Mouse (Mus musculus): ENCODE data around the gene Rad23a.
A peak's percentile ranks its signal among the peaks of the same experiment; 100 is the strongest.

Gene Rad23a

GRCm38 (mm10) chr8:84840248-84840999 lies at the start of gene Rad23a:
TSS of gene Rad23a (minus strand) at chr8:84840665.
- DNase-seq = peak; percentile 93

GRCm38 (mm10) chr8:84889141-84889540 lies 48.7 kb upstream of the Rad23a start:
- DNase-seq = no peak

- no peak for DNase-seq
These were observed 47.8 kb upstream of the Rad23a start for GRCm38 (mm10) chr8:84888280-84888679.

GRCm38 (mm10) chr8:84884728-84885127 lies 44.3 kb upstream of the Rad23a start:
- DNase-seq = no peak

- DNase-seq = no peak
These were observed 38.5 kb upstream of the Rad23a start for GRCm38 (mm10) chr8:84878915-84879314.

- DNase-seq = no peak
These were observed 37.0 kb upstream of the Rad23a start for GRCm38 (mm10) chr8:84877297-84878035.

GRCm38 (mm10) chr8:84874339-84874738 lies 33.9 kb upstream of the Rad23a start:
- no peak for DNase-seq

GRCm38 (mm10) chr8:84873016-84873415 lies 32.6 kb upstream of the Rad23a start:
- DNase-seq = no peak

GRCm38 (mm10) chr8:84872309-84872965 lies 32.0 kb upstream of the Rad23a start:
- peak; percentile 34 for DNase-seq

- DNase-seq = peak; percentile 80
These were observed 31.2 kb upstream of the Rad23a start, which contains the start of gene Syce2 for GRCm38 (mm10) chr8:84871376-84872308. TSS of gene Syce2 (plus strand) at chr8:84872111.

- peak; percentile 96 for DNase-seq
These were observed 16.5 kb upstream of the Rad23a start, which contains the start of gene Farsa for GRCm38 (mm10) chr8:84856864-84857441. TSS of gene Farsa (plus strand) at chr8:84856989.

GRCm38 (mm10) chr8:84856434-84856833 lies 16.0 kb upstream of the Rad23a start:
- DNase-seq = no peak

- no peak for DNase-seq
These were observed 7.4 kb upstream of the Rad23a start for GRCm38 (mm10) chr8:84847684-84848435.

- DNase-seq = peak; percentile 100
These were observed 6.5 kb upstream of the Rad23a start, which contains the start of gene Calr for GRCm38 (mm10) chr8:84846722-84847572. TSS of gene Calr (minus strand) at chr8:84846934.

GRCm38 (mm10) chr8:84846094-84846721 lies 5.7 kb upstream of the Rad23a start:
- DNase-seq = no peak

- peak; percentile 50 for DNase-seq
These were observed 5.1 kb upstream of the Rad23a start for GRCm38 (mm10) chr8:84845355-84846093.

GRCm38 (mm10) chr8:84844397-84845070 lies 4.1 kb upstream of the Rad23a start:
- no peak for DNase-seq

GRCm38 (mm10) chr8:84841514-84841913 lies 1.0 kb upstream of the Rad23a start:
- no peak for DNase-seq

All from kidney, adult 9 months (tissue).